Mouse (Mus musculus): ENCODE measurements around the gene Pigl. TPM values are rescaled to one million over a fixed set of nuclear protein-coding genes. Genes with fewer than 3 reads are reported as not detected.

Pigl gene
- polyA plus RNA-seq (2016; fragmentation: Nextera tagmentation; extraction: Ambion mirVana): 10.7 and 10.8 TPM in 2 replicates

DNA sequence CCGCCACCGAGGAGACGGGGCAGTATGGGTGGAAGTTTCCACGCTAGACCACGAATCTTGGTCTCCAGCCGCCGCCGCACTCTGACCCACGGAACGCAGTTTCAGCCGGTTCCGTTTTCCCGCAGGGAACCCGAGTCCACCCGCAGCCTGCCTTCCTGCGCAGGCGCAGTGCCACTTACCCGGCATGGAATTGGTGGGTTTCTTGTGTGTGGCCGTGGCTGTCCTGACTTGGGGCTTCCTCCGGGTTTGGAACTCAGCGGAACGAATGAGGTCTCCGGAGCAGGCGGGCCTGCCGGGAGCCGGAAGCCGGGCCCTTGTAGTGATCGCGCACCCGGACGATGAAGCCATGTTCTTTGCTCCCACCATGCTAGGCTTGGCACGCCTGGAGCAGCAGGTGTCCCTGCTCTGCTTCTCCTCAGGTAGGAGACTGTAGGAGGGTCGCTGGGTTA is at the start of gene Pigl, which contains the start of gene Ncor1:
TSS of gene Pigl (plus strand) at position 185 of the 449 bp plus-strand sequence.
TSS of gene Ncor1 (minus strand) at position 266 of the 449 bp plus-strand sequence.
- H3K27me3 ChIP-seq (replicated peaks): no peaks in the 10 kb centered on the region
- peak within 1 kb of the TSS; percentile 78 for H3K4me2 ChIP-seq (replicated peaks)
- H3K9me3 ChIP-seq: no peaks in the 10 kb centered on the region
- WGBS: under 1% methylated on average over 33 of the region's 33 CpGs
- H3K4me3 ChIP-seq: peak within 1 kb of the TSS; percentile 96
- H3K27ac ChIP-seq: peak within 1 kb of the TSS; percentile 97
- peak; percentile 51 for ATAC-seq (ENCODE audit: low FRiP score, low read depth)
- H3K4me1 ChIP-seq: peaks cover 4% of the 10 kb centered on the region
- peak within 1 kb of the TSS; percentile 99 for H3K9ac ChIP-seq
- H3K36me3 ChIP-seq: no peaks in the 10 kb centered on the region

DNA sequence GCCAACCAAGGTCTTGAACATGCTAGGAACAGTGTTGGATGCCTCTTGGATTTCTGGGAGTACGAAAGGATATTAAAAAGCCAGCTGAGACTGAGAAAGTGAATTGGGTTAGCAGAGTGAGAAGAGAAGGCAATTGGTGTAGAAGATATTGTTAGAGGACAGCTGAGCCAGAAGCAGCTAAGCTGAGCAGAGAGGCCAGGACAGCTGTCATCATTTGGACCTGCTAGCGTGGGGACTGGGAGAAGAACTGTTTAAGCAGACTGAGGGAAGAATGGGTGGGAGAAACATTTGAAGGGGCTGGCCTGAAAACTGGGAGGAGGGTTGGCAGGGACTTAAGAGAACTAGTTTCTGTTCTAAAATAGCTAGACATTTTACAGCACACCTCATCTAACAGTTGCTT is 49.4 kb upstream of the Pigl start:
- H3K9ac ChIP-seq: no peak overlapping the region
- H3K27me3 ChIP-seq (replicated peaks): no peaks in the 10 kb centered on the region
- H3K4me2 ChIP-seq (replicated peaks): no peak overlapping the region
- H3K27ac ChIP-seq: no peak overlapping the region
- 92% methylated on average over 2 of the region's 2 CpGs for WGBS
- H3K36me3 ChIP-seq: peaks cover 21% of the 10 kb centered on the region
- H3K4me1 ChIP-seq: no peaks in the 10 kb centered on the region
- no peak overlapping the region for H3K4me3 ChIP-seq
- no peaks in the 10 kb centered on the region for H3K9me3 ChIP-seq
- ATAC-seq (ENCODE audit: low FRiP score, low read depth): no peak

DNA sequence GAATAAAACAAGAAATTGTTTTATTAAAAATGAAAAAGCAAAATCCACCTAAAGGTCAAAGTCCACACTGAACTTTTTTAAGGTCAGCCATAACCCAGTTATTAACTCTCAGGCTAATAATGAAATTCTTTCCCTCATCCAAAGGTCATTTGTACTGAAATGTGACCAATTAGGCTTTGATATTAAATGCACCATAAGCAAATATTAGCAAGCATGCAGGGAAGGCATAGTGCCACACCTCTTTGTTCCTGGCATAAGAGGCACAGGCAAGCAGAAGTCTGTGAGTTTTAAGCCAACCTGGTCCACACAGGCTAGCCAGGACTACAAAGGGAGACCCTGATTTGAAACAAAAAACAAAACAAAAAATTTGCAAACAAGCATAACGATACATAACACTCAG is 48.6 kb upstream of the Pigl start:
- Histone ChIP-seq H3K9me3 (no peaks in the 10 kb centered on the region), H3K27ac (no peak overlapping the region), H3K36me3 (peaks cover 29% of the 10 kb centered on the region), H3K4me2 (replicated peaks) (no peak overlapping the region), H3K4me3 (no peak overlapping the region), H3K9ac (no peak overlapping the region), H3K4me1 (no peaks in the 10 kb centered on the region), H3K27me3 (replicated peaks) (no peaks in the 10 kb centered on the region)
- WGBS: 90% methylated on average over 1 of the region's 1 CpGs
- ATAC-seq (ENCODE audit: low FRiP score, low read depth): no peak

- no peak overlapping the region for H3K4me3 ChIP-seq
- no peaks in the 10 kb centered on the region for H3K9me3 ChIP-seq
- no peak for ATAC-seq (ENCODE audit: low FRiP score, low read depth)
- peaks cover 38% of the 10 kb centered on the region for H3K36me3 ChIP-seq
- H3K27ac ChIP-seq: no peak overlapping the region
- no peak overlapping the region for H3K4me2 ChIP-seq (replicated peaks)
- 94% methylated on average over 4 of the region's 4 CpGs for WGBS
- no peaks in the 10 kb centered on the region for H3K27me3 ChIP-seq (replicated peaks)
- no peak overlapping the region for H3K9ac ChIP-seq
- H3K4me1 ChIP-seq: no peaks in the 10 kb centered on the region
Observed at GRCm38 (mm10) chr11:62415026-62415425, 43.2 kb upstream of the Pigl start.

GRCm38 (mm10) chr11:62424525-62424924 is 33.7 kb upstream of the Pigl start:
- H3K27ac ChIP-seq: no peak overlapping the region
- H3K27me3 ChIP-seq (replicated peaks): no peaks in the 10 kb centered on the region
- H3K36me3 ChIP-seq: peaks cover 31% of the 10 kb centered on the region
- no peak for ATAC-seq (ENCODE audit: low FRiP score, low read depth)
- H3K9ac ChIP-seq: no peak overlapping the region
- no peak overlapping the region for H3K4me2 ChIP-seq (replicated peaks)
- H3K9me3 ChIP-seq: no peaks in the 10 kb centered on the region
- 82% methylated on average over 2 of the region's 2 CpGs for WGBS
- H3K4me1 ChIP-seq: no peaks in the 10 kb centered on the region
- no peak overlapping the region for H3K4me3 ChIP-seq

DNA sequence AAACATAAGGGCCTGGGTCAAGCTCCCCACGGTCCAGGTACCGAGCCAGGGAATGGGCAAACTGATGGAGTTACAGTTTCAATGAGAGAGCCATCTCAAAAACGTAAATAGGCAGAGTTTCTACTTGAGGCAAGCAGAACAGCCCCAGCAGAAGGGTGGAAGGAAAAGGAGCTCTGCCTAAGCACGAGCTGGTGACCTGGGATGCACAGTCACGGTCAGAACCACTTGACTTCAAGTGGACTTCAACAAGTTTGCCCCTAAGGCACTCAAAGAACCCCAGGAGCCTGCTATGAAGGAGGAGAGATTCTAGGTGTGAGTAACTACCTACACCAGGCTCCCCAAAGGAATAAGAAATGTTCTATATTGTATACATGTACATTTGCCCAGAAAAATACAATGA is 32.0 kb upstream of the Pigl start:
- H3K27ac ChIP-seq: no peak overlapping the region
- WGBS: 91% methylated on average over 5 of the region's 5 CpGs
- no peak for ATAC-seq (ENCODE audit: low FRiP score, low read depth)
- H3K4me2 ChIP-seq (replicated peaks): no peak overlapping the region
- no peak overlapping the region for H3K9ac ChIP-seq
- H3K36me3 ChIP-seq: peaks cover 34% of the 10 kb centered on the region
- H3K27me3 ChIP-seq (replicated peaks): no peaks in the 10 kb centered on the region
- H3K9me3 ChIP-seq: no peaks in the 10 kb centered on the region
- no peaks in the 10 kb centered on the region for H3K4me1 ChIP-seq
- H3K4me3 ChIP-seq: no peak overlapping the region

DNA sequence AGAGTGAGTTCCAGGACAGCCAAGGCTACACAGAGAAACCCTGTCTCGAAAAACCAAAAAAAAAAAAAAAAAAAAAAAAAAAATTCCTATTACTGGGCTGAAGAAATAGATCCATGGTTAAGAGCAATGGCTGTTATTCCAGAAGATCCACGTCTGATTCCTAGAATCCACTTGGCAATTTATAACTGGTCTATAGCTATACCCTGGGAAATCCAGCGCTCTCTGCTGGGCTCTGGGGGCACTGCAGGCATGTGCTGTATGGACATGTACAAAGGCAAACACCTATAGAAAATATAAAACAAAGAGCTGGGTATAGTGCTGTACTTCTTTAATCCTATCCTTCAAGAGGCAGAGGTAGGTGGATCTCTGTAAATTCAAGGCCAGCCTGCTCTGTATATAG is 31.2 kb upstream of the Pigl start:
- H3K4me1 ChIP-seq: no peaks in the 10 kb centered on the region
- WGBS: 78% methylated on average over 2 of the region's 3 CpGs
- no peaks in the 10 kb centered on the region for H3K9me3 ChIP-seq
- H3K27ac ChIP-seq: no peak overlapping the region
- no peak overlapping the region for H3K4me2 ChIP-seq (replicated peaks)
- H3K36me3 ChIP-seq: peaks cover 29% of the 10 kb centered on the region
- H3K27me3 ChIP-seq (replicated peaks): no peaks in the 10 kb centered on the region
- no peak for ATAC-seq (ENCODE audit: low FRiP score, low read depth)
- H3K9ac ChIP-seq: no peak overlapping the region
- no peak overlapping the region for H3K4me3 ChIP-seq

- no peak for ATAC-seq (ENCODE audit: low FRiP score, low read depth)
- Histone ChIP-seq H3K4me2 (replicated peaks) (no peak overlapping the region), H3K27me3 (replicated peaks) (no peaks in the 10 kb centered on the region), H3K36me3 (peaks cover 30% of the 10 kb centered on the region), H3K9me3 (no peaks in the 10 kb centered on the region), H3K4me3 (no peak overlapping the region), H3K27ac (no peak overlapping the region), H3K4me1 (no peaks in the 10 kb centered on the region), H3K9ac (no peak overlapping the region)
- 89% methylated on average over 2 of the region's 2 CpGs for WGBS
Observed at GRCm38 (mm10) chr11:62432211-62432610, 26.0 kb upstream of the Pigl start.

DNA sequence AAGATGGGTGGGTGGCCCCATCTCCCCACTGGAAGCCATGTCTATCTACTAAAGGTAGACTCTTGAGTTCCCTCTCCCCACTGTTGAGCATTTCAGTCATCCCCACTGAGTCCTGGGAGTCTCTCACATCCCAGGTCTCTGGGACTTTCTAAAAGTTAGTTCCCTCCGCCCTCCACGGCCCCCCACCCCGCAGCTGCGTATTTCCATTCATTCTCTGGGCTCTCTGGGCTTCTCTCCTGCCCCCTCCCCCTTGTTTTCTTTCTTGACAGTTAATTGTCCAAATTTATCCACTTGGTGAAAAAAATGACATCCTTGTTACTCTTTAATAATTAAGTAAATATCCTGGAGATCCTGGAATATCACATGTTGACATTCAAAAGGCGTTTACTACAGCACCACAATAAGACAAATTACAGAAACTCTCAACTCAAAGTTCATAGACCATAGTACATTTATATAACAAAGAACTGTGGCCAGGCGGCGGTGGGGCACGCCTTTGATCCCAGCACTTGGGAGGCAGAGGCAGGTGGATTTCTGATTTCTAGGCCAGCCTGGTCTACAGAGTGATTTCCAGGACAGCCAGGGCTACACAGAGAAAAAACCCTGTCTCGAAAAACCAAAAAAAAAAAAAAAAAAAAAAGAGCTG is 17.5 kb upstream of the Pigl start:
- no peak overlapping the region for H3K27ac ChIP-seq
- no peak overlapping the region for H3K4me2 ChIP-seq (replicated peaks)
- H3K27me3 ChIP-seq (replicated peaks): no peaks in the 10 kb centered on the region
- H3K4me1 ChIP-seq: no peaks in the 10 kb centered on the region
- peaks cover 14% of the 10 kb centered on the region for H3K36me3 ChIP-seq
- WGBS: 93% methylated on average over 9 of the region's 9 CpGs
- no peak overlapping the region for H3K4me3 ChIP-seq
- H3K9ac ChIP-seq: no peak overlapping the region
- ATAC-seq (ENCODE audit: low FRiP score, low read depth): no peak
- no peaks in the 10 kb centered on the region for H3K9me3 ChIP-seq

- Histone ChIP-seq H3K27ac (no peak overlapping the region), H3K27me3 (replicated peaks) (no peaks in the 10 kb centered on the region), H3K36me3 (peaks cover 8% of the 10 kb centered on the region; the same call in 1 of the 2 replicates), H3K4me3 (no peak overlapping the region), H3K9me3 (no peaks in the 10 kb centered on the region), H3K9ac (no peak overlapping the region), H3K4me1 (no peaks in the 10 kb centered on the region), H3K4me2 (replicated peaks) (no peak overlapping the region)
- WGBS: 95% methylated on average over 3 of the region's 3 CpGs
- ATAC-seq (ENCODE audit: low FRiP score, low read depth): no peak
Observed at GRCm38 (mm10) chr11:62445799-62446198, 12.5 kb upstream of the Pigl start.

DNA sequence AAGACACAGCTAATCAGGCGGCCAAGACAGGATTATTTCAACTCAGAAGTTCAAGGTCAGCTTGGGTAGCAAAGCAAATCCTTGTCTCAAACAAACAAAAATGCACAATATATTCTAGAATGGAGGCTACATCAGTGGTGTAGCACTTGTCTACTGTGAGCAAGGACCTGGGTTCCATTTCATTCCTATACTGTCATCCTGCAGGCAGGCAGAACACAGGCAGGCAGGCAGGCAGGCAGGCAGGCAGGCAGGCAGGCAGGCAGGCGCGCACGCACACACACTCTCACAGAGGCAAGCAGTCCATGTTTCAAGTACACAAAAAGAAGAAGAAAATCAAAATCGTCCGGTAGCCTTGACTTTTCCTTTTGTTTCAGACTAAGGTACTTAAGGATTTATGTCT is 9.3 kb upstream of the Pigl start:
- H3K27me3 ChIP-seq (replicated peaks): no peaks in the 10 kb centered on the region
- no peaks in the 10 kb centered on the region for H3K9me3 ChIP-seq
- H3K4me1 ChIP-seq: no peaks in the 10 kb centered on the region
- no peak overlapping the region for H3K4me3 ChIP-seq
- H3K4me2 ChIP-seq (replicated peaks): no peak overlapping the region
- 93% methylated on average over 6 of the region's 6 CpGs for WGBS
- no peak overlapping the region for H3K27ac ChIP-seq
- no peak overlapping the region for H3K9ac ChIP-seq
- no peak for ATAC-seq (ENCODE audit: low FRiP score, low read depth)
- H3K36me3 ChIP-seq: peaks cover 8% of the 10 kb centered on the region; the same call in 1 of the 2 replicates

GRCm38 (mm10) chr11:62455193-62455592 is 3.1 kb upstream of the Pigl start:
- no peak overlapping the region for H3K9ac ChIP-seq
- WGBS: 83% methylated on average over 1 of the region's 1 CpGs
- ATAC-seq (ENCODE audit: low FRiP score, low read depth): no peak
- peak overlapping the region; percentile 78 for H3K4me2 ChIP-seq (replicated peaks)
- no peak overlapping the region for H3K27ac ChIP-seq
- peaks cover 4% of the 10 kb centered on the region for H3K4me1 ChIP-seq
- H3K4me3 ChIP-seq: no peak overlapping the region
- H3K9me3 ChIP-seq: no peaks in the 10 kb centered on the region
- no peaks in the 10 kb centered on the region for H3K27me3 ChIP-seq (replicated peaks)
- no peaks in the 10 kb centered on the region for H3K36me3 ChIP-seq

- Histone ChIP-seq H3K27me3 (replicated peaks) (no peaks in the 10 kb centered on the region), H3K9me3 (no peaks in the 10 kb centered on the region), H3K27ac (no peak overlapping the region), H3K4me1 (peaks cover 4% of the 10 kb centered on the region), H3K4me2 (replicated peaks) (peak overlapping the region; percentile 78), H3K36me3 (no peaks in the 10 kb centered on the region), H3K4me3 (peak overlapping the region; percentile 96), H3K9ac (peak overlapping the region; percentile 26; the same call in 1 of the 2 replicates)
- 5% methylated on average over 3 of the region's 3 CpGs for WGBS
- ATAC-seq (ENCODE audit: low FRiP score, low read depth): no peak
Observed at GRCm38 (mm10) chr11:62456021-62456482, 2.2 kb upstream of the Pigl start.
